Mouse (Mus musculus): ENCODE data around the gene Bax. TPM values are rescaled to one million over a fixed set of nuclear protein-coding genes. Genes with fewer than 3 reads are reported as not detected.

Gene Bax
- total RNA-seq, 4 experiments from 2014 or later = 70.0 to 78.6 (median 73.2) TPM

DNA sequence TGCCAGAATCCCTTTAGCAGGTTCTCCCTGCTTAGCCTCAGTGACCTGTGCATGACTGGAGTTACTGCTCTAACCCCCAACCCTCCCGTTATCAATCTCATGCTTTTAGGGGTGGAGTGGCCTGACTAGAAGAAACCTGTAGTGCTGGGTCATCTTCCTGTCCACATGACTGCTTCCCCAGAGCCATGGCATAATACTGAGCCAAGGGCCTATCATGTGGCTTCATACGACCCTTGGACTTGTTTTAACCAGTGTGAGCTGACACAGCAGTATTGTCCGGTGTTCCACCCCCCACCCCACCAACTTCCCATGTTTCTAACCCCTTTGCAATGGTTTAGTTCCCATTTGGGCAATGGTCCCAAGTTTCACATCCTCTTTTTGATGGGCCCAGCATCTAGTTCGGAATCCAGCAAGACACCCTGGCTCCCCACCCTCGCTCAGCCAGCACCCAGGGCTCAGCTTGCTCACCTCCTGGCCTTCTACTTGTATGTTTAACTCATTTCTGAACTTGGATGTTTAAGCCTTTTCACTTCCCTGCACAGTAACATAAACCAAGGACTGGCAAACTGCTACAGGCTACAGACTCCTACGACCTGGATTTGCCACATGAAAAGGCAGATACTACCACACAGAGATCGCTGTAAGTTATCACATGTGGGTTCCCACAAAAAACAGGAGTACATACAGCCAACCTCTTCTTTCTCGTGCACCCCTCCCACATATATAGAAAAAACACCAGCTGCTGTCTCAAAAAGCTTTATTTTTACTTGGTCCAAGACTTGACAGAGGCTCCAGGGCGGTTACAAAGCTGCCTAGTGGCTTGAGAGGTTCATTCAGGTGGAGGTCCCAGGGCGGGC, 9.3 kb downstream of the Bax start:
- DNase-seq (ENCODE audit: low spot score in 2 of 2) = no peak

DNA sequence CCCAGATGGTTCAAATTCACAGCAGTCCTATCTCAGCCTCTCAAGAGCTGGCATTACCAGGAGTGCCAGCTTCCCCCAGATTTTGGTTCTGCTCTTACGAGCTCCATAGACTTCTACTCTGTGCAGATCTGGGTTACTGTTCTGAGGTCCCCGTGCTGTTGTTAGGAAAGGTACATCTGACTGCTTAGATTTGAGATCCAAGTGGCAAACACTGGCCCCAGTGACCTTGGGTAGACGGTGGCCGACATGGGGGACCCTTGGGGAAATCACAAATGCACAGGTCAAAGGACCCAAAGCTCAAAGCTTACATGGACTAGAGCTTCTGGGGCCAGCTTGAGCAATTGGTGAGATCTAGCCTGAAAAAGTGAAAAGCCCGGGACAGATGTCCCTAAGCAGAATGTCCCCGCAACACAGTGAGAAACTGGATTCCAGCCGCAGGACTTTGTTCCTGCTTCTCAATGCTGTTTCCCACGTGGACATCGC, 9.9 kb downstream of the Bax start:
- no peak for DNase-seq (ENCODE audit: low spot score in 2 of 2)

- DNase-seq (ENCODE audit: low spot score in 2 of 2) = no peak
Measured at GRCm38 (mm10) chr7:45455932-45456696, 10.6 kb downstream of the Bax start.

DNA sequence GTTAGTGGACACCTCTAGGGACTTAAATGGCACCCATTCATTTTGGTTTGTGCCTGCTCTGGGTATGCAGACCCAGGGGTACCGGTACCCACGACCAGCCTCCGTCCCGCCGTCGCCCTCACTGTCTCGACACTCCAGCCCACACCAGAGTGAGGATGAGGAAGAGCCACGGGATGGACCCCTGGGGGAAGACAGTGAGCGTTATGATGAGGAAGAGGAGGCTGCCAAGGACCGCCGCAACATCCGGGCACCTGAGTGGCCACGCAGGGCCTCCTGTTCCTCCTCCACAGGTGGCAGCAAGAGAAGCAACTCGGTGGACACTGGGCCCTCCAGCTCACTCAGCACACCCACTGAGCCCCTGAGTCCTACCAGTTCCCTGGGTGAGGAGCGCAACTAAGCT, 11.7 kb downstream of the Bax start:
- DNase-seq (ENCODE audit: low spot score in 2 of 2) = no peak

- peak; percentile 78 to 89 for DNase-seq (ENCODE audit: low spot score in 2 of 2)
Measured at GRCm38 (mm10) chr7:45451344-45451982, 15.2 kb downstream of the Bax start.

DNA sequence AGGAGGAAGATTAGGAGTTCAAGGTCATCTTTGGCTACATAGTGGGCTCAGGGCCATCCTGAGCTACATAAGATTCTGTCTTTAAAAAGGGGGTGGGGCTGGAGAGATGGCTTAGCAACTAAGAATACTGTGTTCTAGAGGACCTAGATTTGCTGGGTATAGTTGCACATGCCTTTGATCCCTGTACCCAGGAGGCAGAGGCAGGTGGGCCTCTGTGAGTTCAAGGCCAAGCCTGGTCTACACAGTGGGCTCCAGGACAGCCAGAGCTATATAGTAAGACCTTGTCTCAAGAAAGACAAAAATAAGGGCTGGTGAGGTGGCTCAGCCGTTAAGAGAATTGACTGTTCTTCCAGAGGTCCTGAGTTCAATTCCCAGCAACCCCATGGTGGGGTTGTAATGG, 16.7 kb downstream of the Bax start:
- DNase-seq (ENCODE audit: low spot score in 2 of 2) = no peak

GRCm38 (mm10) chr7:45447325-45447990, 19.2 kb downstream of the Bax start:
- no peak for DNase-seq (ENCODE audit: low spot score in 2 of 2)

DNA sequence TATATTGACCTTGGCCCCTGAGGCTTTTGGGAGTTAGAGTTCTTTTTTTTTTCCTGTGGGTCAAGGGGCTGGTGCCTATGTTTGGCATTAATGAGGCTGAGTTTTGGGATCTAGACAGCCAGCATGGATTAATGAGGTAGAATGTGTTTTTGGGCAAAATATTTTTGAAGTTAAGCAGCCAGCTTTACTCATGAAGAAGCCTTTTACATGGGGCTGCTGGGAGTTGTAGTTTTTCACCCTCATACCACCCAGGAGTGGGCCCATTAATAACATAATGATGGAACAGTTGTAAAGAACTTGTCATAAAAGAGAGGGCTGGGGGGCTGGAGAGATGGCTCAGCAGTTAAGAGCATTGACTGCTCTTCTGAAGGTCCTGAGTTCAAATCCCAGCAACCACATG, 20.1 kb downstream of the Bax start:
- DNase-seq (ENCODE audit: low spot score in 2 of 2) = no peak

- DNase-seq (ENCODE audit: low spot score in 2 of 2) = no peak
Measured at GRCm38 (mm10) chr7:45443526-45444420, 22.9 kb downstream of the Bax start.

GRCm38 (mm10) chr7:45437521-45438276, 29.0 kb downstream of the Bax start, which contains the start of gene Ruvbl2:
Gene Ruvbl2, minus strand, starts transcription at chr7:45438096.
- DNase-seq (ENCODE audit: low spot score in 2 of 2) = no peak

- DNase-seq (ENCODE audit: low spot score in 2 of 2) = no peak
Measured at GRCm38 (mm10) chr7:45437046-45437445, 29.7 kb downstream of the Bax start.

GRCm38 (mm10) chr7:45436444-45436843, 30.3 kb downstream of the Bax start:
- no peak for DNase-seq (ENCODE audit: low spot score in 2 of 2)

DNA sequence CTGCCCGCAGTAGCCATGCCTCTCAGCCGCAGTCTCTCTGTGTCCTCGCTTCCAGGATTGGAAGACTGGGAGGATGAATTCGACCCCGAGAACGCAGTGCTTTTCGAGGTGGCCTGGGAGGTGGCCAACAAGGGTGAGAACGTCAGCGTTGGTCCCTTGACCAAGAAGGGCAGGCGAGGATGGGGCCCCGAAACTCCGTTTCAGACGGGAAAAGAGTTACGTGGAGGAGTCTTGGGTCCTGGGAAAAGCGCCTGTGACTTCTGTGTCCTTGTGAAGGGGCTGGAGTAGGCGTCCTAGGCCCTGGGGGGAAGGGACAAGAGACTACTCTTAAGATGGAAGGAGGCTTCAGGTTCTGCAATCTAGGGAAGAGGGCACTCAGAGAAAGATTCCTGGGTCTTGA, 31.7 kb downstream of the Bax start:
- no peak for DNase-seq (ENCODE audit: low spot score in 2 of 2)

GRCm38 (mm10) chr7:45434203-45435015, 32.3 kb downstream of the Bax start, which contains the start of gene Gys1:
Gene Gys1, plus strand, starts transcription at chr7:45434844.
- DNase-seq (ENCODE audit: low spot score in 2 of 2) = peak; percentile 100

GRCm38 (mm10) chr7:45433835-45434202, 32.9 kb downstream of the Bax start:
- no peak for DNase-seq (ENCODE audit: low spot score in 2 of 2)

- DNase-seq (ENCODE audit: low spot score in 2 of 2) = no peak
Measured at GRCm38 (mm10) chr7:45426556-45426955, 40.1 kb downstream of the Bax start.

DNA sequence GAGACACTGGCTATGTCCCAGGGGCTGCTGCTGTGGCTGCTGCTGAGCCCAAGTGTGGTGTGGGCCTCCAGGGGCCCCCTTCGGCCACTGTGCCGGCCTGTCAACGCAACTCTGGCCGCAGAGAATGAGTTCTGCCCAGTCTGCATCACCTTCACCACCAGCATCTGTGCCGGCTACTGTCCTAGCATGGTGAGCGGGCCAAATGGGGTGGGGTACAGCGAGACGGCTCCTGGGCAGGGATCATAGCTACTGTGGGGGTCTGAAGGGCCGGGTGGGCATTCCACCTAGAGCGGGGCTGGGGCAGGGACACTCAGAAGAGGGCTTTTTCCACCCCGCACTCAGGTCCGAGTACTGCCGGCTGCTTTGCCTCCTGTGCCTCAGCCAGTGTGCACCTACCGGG, 45.5 kb downstream of the Bax start:
- no peak for DNase-seq (ENCODE audit: low spot score in 2 of 2)

DNA sequence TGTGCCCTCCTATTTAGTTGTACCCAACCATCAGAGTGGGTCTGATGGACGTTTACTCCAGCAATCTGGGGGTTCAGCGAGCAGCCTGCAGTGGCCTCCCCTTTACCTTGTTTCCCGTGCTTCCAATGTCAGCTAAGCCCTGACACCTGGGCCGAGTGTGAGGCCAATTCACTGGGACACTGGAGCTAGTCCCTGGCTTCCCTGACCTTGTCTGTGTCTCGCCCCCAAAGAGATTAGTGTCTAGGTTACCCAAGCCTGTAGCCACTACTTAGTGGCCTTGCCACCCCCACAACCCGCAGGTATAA, 46.1 kb downstream of the Bax start, which contains the start of gene Lhb:
Gene Lhb (plus strand): TSS at position 206 of the 305 bp plus-strand sequence.
- DNase-seq (ENCODE audit: low spot score in 2 of 2) = no peak
